Mouse (Mus musculus) adrenal gland, adult 2 months (tissue): ENCODE results near the gene Mei1. TPM values are rescaled to one million over a fixed set of nuclear protein-coding genes. Genes with fewer than 3 reads are reported as not detected.
A peak's percentile ranks its signal among the peaks of the same experiment; 100 is the strongest.

Experiments used
- DNase-seq: peaks from one replicate; pipeline ENCODE4 v3.0.0; 2021
- polyA plus RNA-seq: library from polyadenylated mRNA; depleted of rRNA; stranded (reverse); fragments of >200 nt; gene quantifications from 2 replicates; pipeline ENCODE4 v1.2.3, GENCODE M21; 2012; rRNA removed
- total RNA-seq, 2 experiments: library from RNA; stranded (reverse); gene quantifications; 2 replicates each; pipeline ENCODE4 v1.2.3; 2021

Mei1 gene
- total and polyA plus RNA-seq, 3 experiments: 0.35 to 3.2 TPM; not detected in 1

- DNase-seq: peak; percentile 57
These were observed 105.3 kb downstream of the Mei1 start for GRCm38 (mm10) chr15:82175091-82175490.

Other genes with a start within 250 kb of the Mei1 start
- gene Tob2, start 211.2 kb upstream of the Mei1 start, total RNA-seq: 100 to 1,000 TPM in 1 of 2 experiments, 10 to 100 TPM in 1; 96.0 to 102 TPM
- gene Tob2, start 211.2 kb upstream of the Mei1 start, polyA plus RNA-seq: 69.9 and 76.1 TPM in 2 replicates
- gene Phf5a, start 198.1 kb upstream of the Mei1 start, total RNA-seq: 10 to 100 TPM; 59.6 to 59.8 TPM
- 27.7 and 37.1 TPM in 2 replicates for gene Phf5a, start 198.1 kb upstream of the Mei1 start, polyA plus RNA-seq
- gene Aco2, start 197.7 kb upstream of the Mei1 start, total RNA-seq: 1,000 to 10,000 TPM; 1,000 to 1,044 TPM
- gene Aco2, start 197.7 kb upstream of the Mei1 start, polyA plus RNA-seq: 391 and 396 TPM in 2 replicates
- 10 to 100 TPM; 15.6 to 34.4 TPM for gene Polr3h, start 143.8 kb upstream of the Mei1 start, total RNA-seq
- 16.7 and 17.5 TPM in 2 replicates for gene Polr3h, start 143.8 kb upstream of the Mei1 start, polyA plus RNA-seq
- gene Csdc2, start 133.2 kb upstream of the Mei1 start, total RNA-seq: 10 to 100 TPM; 10.1 to 19.5 TPM
- 33.6 and 50.1 TPM in 2 replicates for gene Csdc2, start 133.2 kb upstream of the Mei1 start, polyA plus RNA-seq
- gene Pmm1, start 109.1 kb upstream of the Mei1 start, total RNA-seq: 10 to 100 TPM; 70.6 to 74.8 TPM
- 114 and 118 TPM in 2 replicates for gene Pmm1, start 109.1 kb upstream of the Mei1 start, polyA plus RNA-seq
- not detected for gene 1700029P11Rik, start 89.5 kb upstream of the Mei1 start, total RNA-seq
- gene 1700029P11Rik, start 89.5 kb upstream of the Mei1 start, polyA plus RNA-seq: not detected in 2 replicates
- 10 to 100 TPM; 73.2 to 87.0 TPM for gene Xrcc6, start 82.2 kb upstream of the Mei1 start, total RNA-seq
- 23.8 and 27.6 TPM in 2 replicates for gene Xrcc6, start 82.2 kb upstream of the Mei1 start, polyA plus RNA-seq
- gene Desi1, start 36.1 kb upstream of the Mei1 start, total RNA-seq: 100 to 1,000 TPM in 1 of 2 experiments, 10 to 100 TPM in 1; 56.0 to 149 TPM
- gene Desi1, start 36.1 kb upstream of the Mei1 start, polyA plus RNA-seq: 100.0 and 101 TPM in 2 replicates
- 10 to 100 TPM; 84.9 to 91.7 TPM for gene Snu13, start 22.4 kb upstream of the Mei1 start, total RNA-seq
- gene Snu13, start 22.4 kb upstream of the Mei1 start, polyA plus RNA-seq: 61.5 and 68.6 TPM in 2 replicates
- not detected for gene 4930407I10Rik, start 10.8 kb upstream of the Mei1 start, total RNA-seq
- gene 4930407I10Rik, start 10.8 kb upstream of the Mei1 start, polyA plus RNA-seq: not detected in 2 replicates
- gene Ccdc134, start 57.9 kb downstream of the Mei1 start, total RNA-seq: 1 to 10 TPM; 6.2 to 8.5 TPM
- gene Ccdc134, start 57.9 kb downstream of the Mei1 start, polyA plus RNA-seq: 20.7 and 26.5 TPM in 2 replicates
- 100 to 1,000 TPM in 1 of 2 experiments, 10 to 100 TPM in 1; 93.2 to 101 TPM for gene Srebf2, start 77.2 kb downstream of the Mei1 start, total RNA-seq
- 232 and 261 TPM in 2 replicates for gene Srebf2, start 77.2 kb downstream of the Mei1 start, polyA plus RNA-seq
- under 1 TPM in 1 of 2 experiments, not detected in 1; 0.69 TPM for gene Shisa8, start 142.8 kb downstream of the Mei1 start, total RNA-seq
- 1.3 and 2.5 TPM in 2 replicates for gene Shisa8, start 142.8 kb downstream of the Mei1 start, polyA plus RNA-seq
- not detected for gene Tnfrsf13c, start 154.4 kb downstream of the Mei1 start, total RNA-seq
- gene Tnfrsf13c, start 154.4 kb downstream of the Mei1 start, polyA plus RNA-seq: 0.08 and 0.15 TPM in 2 replicates
- 1 to 10 TPM in 1 of 2 experiments, under 1 TPM in 1; 0.93 to 1.9 TPM for gene Cenpm, start 174.8 kb downstream of the Mei1 start, total RNA-seq
- 11.0 and 11.1 TPM in 2 replicates for gene Cenpm, start 174.8 kb downstream of the Mei1 start, polyA plus RNA-seq
- gene 1500009C09Rik, start 182.4 kb downstream of the Mei1 start, total RNA-seq: under 1 TPM; 0.31 to 0.32 TPM
- 0.23 and 0.26 TPM in 2 replicates for gene 1500009C09Rik, start 182.4 kb downstream of the Mei1 start, polyA plus RNA-seq
- 1 to 10 TPM; 2.9 to 4.7 TPM for gene Sept3, start 204.9 kb downstream of the Mei1 start, total RNA-seq
- gene Sept3, start 204.9 kb downstream of the Mei1 start, polyA plus RNA-seq: 2.1 and 2.9 TPM in 2 replicates
- gene Wbp2nl, start 229.0 kb downstream of the Mei1 start, total RNA-seq: not detected
- gene Wbp2nl, start 229.0 kb downstream of the Mei1 start, polyA plus RNA-seq: not detected in 2 replicates